Mouse (Mus musculus): ENCODE results near the gene Fgf14.
"Not testable (repeated sequence)": the region's sequence is repeated elsewhere in the genome, so short reads cannot be mapped to it uniquely, and the experiment has no call there.

Gene Fgf14

GRCm38 (mm10) chr14:124195331-124195730 lies 481.6 kb downstream of the Fgf14 start:
- in situ Hi-C loops (cut with MboI, MseI): no loop called here

- in situ Hi-C loops (cut with MboI, MseI): no loop called here
Measured at GRCm38 (mm10) chr14:124192815-124193142, 484.1 kb downstream of the Fgf14 start.

- in situ Hi-C loops (cut with MboI, MseI): no loop called here
Measured at GRCm38 (mm10) chr14:124191913-124192814, 484.8 kb downstream of the Fgf14 start.

DNA sequence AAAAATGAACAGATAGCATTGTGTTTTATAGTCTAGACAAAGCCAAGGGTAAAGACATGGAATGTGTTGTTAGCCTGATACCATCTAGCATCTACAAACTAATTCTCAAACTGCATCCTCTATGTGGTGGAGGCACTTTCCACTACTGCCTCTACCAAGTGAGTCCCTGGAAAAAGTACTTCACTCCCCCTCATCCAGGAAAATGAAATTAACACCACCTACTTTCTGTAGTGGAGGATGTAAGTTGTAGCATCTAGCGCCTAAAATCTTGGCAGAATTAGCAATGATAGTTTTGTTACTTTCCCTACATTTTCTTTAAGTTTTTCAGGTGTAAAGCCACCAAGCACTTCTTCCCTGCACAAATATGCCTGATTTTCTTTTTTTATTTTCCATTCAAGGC lies 496.7 kb downstream of the Fgf14 start:
- in situ Hi-C loops (cut with MboI, MseI): no loop called here

DNA sequence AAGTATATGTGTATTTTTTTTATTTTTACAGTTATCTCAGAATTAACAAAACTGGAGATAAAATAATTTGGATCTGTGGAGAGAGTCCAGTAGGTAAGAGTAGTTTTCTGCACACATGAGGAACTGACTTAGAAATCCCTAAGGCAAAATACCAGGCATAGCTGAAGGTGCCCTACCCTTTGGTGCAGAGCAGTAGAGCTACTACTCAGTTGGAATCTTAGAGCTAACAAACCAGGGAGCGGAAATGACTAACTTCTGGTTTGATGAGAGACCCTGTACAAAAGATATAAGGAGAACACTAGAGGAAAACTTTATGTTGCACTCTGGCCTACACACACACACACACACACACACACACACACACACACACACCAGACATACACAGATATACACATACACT lies 502.8 kb downstream of the Fgf14 start:
- in situ Hi-C loops (cut with MboI, MseI): no loop called here

DNA sequence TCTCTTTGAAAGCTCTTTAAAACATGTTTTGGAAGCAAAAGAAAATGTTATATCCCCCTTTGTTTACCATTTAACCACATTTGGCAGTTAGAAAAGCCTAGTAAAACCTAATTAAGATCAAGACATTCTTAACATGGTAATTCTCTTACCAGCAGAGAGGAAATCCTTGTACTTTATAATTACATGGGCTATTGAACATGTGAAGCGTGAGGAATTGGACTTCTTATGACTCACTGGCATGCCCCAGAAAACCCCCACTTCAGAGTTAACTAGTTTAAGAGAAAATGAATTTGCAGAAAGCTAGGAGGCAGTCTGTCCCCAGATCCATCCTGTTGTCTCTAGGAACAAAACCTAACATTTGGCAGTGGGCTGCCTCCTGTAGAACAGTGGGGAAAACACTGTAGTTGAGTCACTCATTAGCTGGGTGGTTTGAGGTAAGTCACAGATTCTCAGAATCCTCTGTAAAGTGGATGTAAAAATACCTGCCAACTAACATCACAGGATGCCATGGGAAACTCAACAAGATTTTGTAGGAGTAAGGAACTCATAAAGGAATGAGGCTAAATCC lies 513.2 kb downstream of the Fgf14 start:
- in situ Hi-C loops (cut with MboI, MseI): no loop called here

- in situ Hi-C loops (cut with MboI, MseI): no loop called here
Measured at GRCm38 (mm10) chr14:124147378-124147777, 529.5 kb downstream of the Fgf14 start.

GRCm38 (mm10) chr14:124107205-124107873 lies 569.6 kb downstream of the Fgf14 start:
- in situ Hi-C loops (cut with MboI, MseI): no loop called here

DNA sequence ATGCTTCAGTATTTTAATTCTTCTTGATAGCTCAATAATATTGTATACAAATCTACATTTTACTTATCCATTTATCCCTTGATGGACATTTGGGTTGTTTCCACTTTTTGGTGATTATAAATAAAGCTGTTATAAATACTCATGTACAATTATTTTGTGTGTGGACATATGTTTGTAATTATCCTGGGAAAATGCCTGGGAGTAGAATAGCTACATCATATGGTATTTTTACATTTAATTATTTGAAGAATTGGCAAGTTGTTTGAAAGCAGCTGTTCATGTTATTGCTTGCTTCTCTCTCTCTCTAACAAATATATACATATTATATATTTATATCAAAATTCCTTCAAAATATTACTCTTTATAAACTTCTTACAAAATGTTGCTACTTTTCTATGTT lies 593.8 kb downstream of the Fgf14 start:
- in situ Hi-C loops (cut with MboI, MseI): no loop called here

DNA sequence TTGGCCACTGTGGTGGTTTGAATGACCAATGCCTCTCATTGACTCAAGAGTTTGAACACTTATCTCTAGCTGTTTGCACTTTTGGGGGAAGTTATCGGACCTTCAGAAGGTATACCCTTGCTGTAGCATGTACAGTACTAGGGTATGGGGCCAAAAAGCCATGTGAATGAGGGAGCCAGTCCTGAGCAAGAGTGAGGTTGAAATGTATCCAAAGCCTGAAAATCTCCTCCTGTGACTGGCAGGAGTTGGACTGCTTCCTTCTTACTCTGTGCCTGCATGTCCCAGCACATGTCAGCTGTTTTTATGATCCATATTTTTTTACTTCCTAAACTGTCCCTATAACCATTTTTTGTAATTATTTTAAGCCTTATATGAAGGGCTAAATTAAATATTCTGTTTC lies 632.9 kb downstream of the Fgf14 start:
- in situ Hi-C loops (cut with MboI, MseI): no loop called here

GRCm38 (mm10) chr14:124040651-124041050 lies 636.3 kb downstream of the Fgf14 start:
- in situ Hi-C loops (cut with MboI, MseI): no loop called here

GRCm38 (mm10) chr14:124037434-124037833 lies 639.5 kb downstream of the Fgf14 start:
- in situ Hi-C loops (cut with MboI, MseI): no loop called here

GRCm38 (mm10) chr14:124036575-124037205 lies 640.2 kb downstream of the Fgf14 start:
- in situ Hi-C loops (cut with MboI, MseI): no loop called here

- in situ Hi-C loops (cut with MboI, MseI): not testable (repeated sequence)
Measured at GRCm38 (mm10) chr14:124033302-124033701, 643.6 kb downstream of the Fgf14 start.

DNA sequence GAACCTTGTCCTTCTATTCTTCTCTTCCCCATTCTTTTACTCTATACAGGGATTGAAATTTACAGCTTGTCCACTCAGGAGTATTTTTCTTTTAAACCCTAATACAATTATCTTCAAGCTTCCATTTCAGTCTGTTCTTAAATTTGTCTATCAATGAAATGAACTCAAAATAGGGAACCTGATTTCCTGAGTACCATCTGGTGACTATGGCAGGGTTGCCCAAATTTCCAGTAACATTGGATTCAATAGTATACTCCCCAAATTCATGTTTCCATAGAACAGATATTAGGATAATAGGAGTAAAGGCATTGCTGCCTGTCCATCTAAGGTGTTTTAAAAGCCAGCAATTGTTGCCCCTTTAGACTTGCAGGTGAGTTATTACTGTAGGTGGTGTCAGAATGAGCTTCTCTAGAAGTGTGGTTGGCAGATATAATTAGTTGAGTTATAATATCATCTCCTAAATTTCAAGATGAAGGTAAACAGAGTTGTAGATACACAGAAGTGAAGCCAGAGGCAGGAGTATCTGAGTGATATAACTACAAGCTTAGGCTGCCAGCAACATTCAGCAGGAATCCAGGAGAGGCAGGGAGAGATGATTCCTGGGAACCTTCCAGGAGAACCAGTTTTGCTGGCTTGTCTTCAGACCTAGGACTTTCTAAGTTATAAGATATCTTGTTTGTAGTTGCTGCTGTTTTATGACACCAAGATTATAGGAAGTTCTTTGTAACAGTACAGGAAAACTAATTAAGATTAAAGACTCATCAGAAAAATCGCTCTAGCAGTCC lies 648.8 kb downstream of the Fgf14 start:
- in situ Hi-C loops (cut with MboI, MseI): loop anchor here (5.0 kb wide), 1 partner anchor 91 kb away; no protein-coding TSS in a partner anchor

DNA sequence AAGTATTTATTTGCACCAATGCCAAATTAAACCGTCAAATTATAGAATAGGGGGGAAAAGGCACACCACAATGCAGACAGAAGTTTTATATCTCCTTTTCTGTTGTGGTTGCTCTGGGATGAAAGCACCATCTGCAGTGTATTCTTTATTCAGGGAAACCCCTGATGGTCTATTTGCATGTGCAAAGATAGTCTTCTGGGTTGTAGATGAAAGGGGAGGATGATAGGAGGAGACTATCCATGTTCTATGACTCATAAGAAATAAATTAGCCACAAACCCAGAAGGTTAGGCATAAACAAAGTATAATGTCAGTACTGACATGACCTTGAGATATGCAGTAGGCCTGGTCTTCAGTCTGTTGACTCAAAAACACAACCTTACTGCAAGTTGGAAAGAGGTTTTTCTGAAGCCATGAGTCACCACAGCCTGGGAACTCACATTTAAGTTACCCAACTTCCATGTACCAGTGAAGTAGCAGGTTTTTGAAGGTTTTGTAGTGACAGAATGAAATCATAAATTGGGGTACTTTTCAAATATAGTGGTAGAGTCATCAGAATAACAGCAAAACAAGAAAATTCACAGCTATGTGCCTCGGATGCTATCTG lies 686.2 kb downstream of the Fgf14 start:
- in situ Hi-C loops (cut with MboI, MseI): no loop called here

- in situ Hi-C loops (cut with MboI, MseI): no loop called here
Measured at GRCm38 (mm10) chr14:123967996-123968395, 708.9 kb downstream of the Fgf14 start.

- in situ Hi-C loops (cut with MboI, MseI): no loop called here
Measured at GRCm38 (mm10) chr14:123966531-123966930, 710.4 kb downstream of the Fgf14 start.
